ENCODE assay signal across 8 mouse cellular contexts in the genomic region with DNA sequence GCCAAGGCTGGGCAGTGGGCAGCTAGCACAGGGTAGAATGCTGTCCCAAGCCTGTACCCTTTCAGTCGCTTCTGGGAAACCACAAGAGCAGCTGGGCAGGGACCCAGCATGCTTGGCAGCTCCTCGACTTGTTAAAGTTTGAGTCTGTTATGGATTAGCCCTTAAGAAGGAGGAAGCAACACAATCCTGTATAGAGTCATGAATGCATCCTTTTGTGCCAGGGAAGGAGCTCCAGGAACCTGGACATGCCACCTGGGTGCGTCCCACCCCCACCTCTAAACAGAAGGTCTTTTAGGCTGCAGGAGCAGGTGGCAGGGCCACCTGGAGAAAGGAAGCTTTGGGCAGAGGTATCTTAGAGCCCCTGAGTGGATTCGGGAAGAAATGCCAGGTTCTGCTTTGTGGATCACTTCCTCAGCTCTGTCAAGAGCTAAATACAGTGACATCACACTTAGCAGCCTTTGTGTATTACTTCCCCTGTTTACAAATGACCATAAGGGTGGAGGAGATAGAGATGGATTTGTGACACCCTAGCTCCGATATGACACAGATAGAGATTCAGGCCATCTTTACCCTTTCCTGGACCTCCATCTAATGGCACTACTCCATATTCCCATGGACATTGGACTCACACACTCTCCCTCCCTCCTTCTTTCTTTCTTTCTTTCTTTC. TPM values are rescaled to one million over a fixed set of nuclear protein-coding genes. Genes with fewer than 3 reads are reported as not detected.
DNase-seq lines count a peak whose midpoint lies in the region; ATAC-seq and TF ChIP-seq lines count a peak whose summit lies in the region.

No protein-coding gene starts in this region.

- DNase-seq in kidney, postnatal 14 days: peak; percentile 17
- DNase-seq in brain, embryonic 14.5 days (ENCODE audit: low read depth): peak; percentile 23
- no peak for DNase-seq in spleen, postnatal 36 days (ENCODE audit: low spot score in 2 of 2)
- no peak for DNase-seq in ovary, postnatal 14 days (ENCODE audit: low spot score)

- no peak for TF ChIP-seq POLR2A in brain, embryonic 14.5 days (IDR thresholded peaks at IDR 0.05; ENCODE audit: borderline replicate concordance, extremely low read depth, insufficient read depth, insufficient read length, poor library complexity, severe bottlenecking)
- no peak for TF ChIP-seq POLR2A in embryonic fibroblast, embryonic 13.5 days (IDR thresholded peaks at IDR 0.05; ENCODE audit: low read depth, low read length)

- H3K27ac ChIP-seq in kidney, embryonic 14.5 days (ENCODE audit: low read depth, low read length): no peak overlapping the region; the same call in 1 of the 2 replicates
- H3K27ac ChIP-seq in embryonic fibroblast, embryonic 13.5 days (ENCODE audit: insufficient read depth, low read length): peak overlapping the region; percentile 4; the same call in 1 of the 2 replicates
- no peak overlapping the region for H3K27ac ChIP-seq in intestine, postnatal 0 days (ENCODE audit: low read depth, low read length)
- peak overlapping the region; percentile 54 for H3K27ac ChIP-seq in neural tube, embryonic 15.5 days (replicated peaks)

- H3K4me2 ChIP-seq in kidney, embryonic 14.5 days (replicated peaks; ENCODE audit: low read depth, low read length): no peak overlapping the region
- H3K4me2 ChIP-seq in intestine, postnatal 0 days (replicated peaks; ENCODE audit: low read depth): no peak overlapping the region
- H3K4me2 ChIP-seq in neural tube, embryonic 15.5 days: peak overlapping the region; percentile 1; the same call in 1 of the 2 replicates

- peaks cover 22% of the 10 kb centered on the region for H3K4me1 ChIP-seq in kidney, embryonic 14.5 days (ENCODE audit: control insufficient read depth, insufficient read depth, low read length)
- peaks cover 13% of the 10 kb centered on the region for H3K4me1 ChIP-seq in embryonic fibroblast, embryonic 13.5 days (ENCODE audit: control insufficient read depth, insufficient read depth, low read length)
- peaks cover 23% of the 10 kb centered on the region for H3K4me1 ChIP-seq in intestine, postnatal 0 days (replicated peaks; ENCODE audit: control insufficient read depth, insufficient read depth, low read length)
- H3K4me1 ChIP-seq in neural tube, embryonic 15.5 days: peaks cover 73% of the 10 kb centered on the region

- H3K4me3 ChIP-seq in kidney, embryonic 14.5 days (ENCODE audit: low read length): no peak overlapping the region
- H3K4me3 ChIP-seq in embryonic fibroblast, embryonic 13.5 days (ENCODE audit: insufficient read depth, low read length): no peak overlapping the region
- no peak overlapping the region for H3K4me3 ChIP-seq in intestine, postnatal 0 days (ENCODE audit: low read depth, low read length)
- no peak overlapping the region for H3K4me3 ChIP-seq in neural tube, embryonic 15.5 days (replicated peaks)

- ATAC-seq in kidney, embryonic 14.5 days (ENCODE audit: low FRiP score, low TSS enrichment): no peak
- ATAC-seq in intestine, postnatal 0 days: no peak
- no peak for ATAC-seq in neural tube, embryonic 15.5 days (ENCODE audit: low FRiP score)

- TF ChIP-seq CTCF in brain, embryonic 14.5 days (IDR thresholded peaks at IDR 0.05; ENCODE audit: borderline replicate concordance, extremely low read depth, insufficient read depth, insufficient read length): no peak
- no peak for TF ChIP-seq CTCF in embryonic fibroblast, embryonic 13.5 days (IDR thresholded peaks at IDR 0.05; ENCODE audit: borderline replicate concordance, insufficient read depth, low read length)
- TF ChIP-seq CTCF in intestine, postnatal 0 days (IDR thresholded peaks at IDR 0.05; ENCODE audit: low read depth): no peak

- WGBS in kidney, embryonic 14.5 days: 78% methylated on average over 5 of the region's 5 CpGs
- 59% methylated on average over 5 of the region's 5 CpGs for WGBS in intestine, postnatal 0 days
- WGBS in neural tube, embryonic 15.5 days: 75% methylated on average over 5 of the region's 5 CpGs

- H3K36me3 ChIP-seq in kidney, embryonic 14.5 days (ENCODE audit: control insufficient read depth, insufficient read depth, low read length): peaks cover 39% of the 10 kb centered on the region
- H3K36me3 ChIP-seq in intestine, postnatal 0 days (ENCODE audit: control insufficient read depth, insufficient read depth): peaks cover 15% of the 10 kb centered on the region
- peaks cover 25% of the 10 kb centered on the region for H3K36me3 ChIP-seq in neural tube, embryonic 15.5 days

- H3K9ac ChIP-seq in kidney, embryonic 14.5 days (ENCODE audit: low read depth, low read length): no peak overlapping the region
- peak overlapping the region; percentile 8; the same call in 1 of the 2 replicates for H3K9ac ChIP-seq in intestine, postnatal 0 days (ENCODE audit: low read depth, low read length)
- no peak overlapping the region for H3K9ac ChIP-seq in neural tube, embryonic 15.5 days (replicated peaks)

- H3K9me3 ChIP-seq in kidney, embryonic 14.5 days (ENCODE audit: control insufficient read depth, low read length): no peaks in the 10 kb centered on the region
- no peaks in the 10 kb centered on the region for H3K9me3 ChIP-seq in intestine, postnatal 0 days (ENCODE audit: control insufficient read depth)
- H3K9me3 ChIP-seq in neural tube, embryonic 15.5 days (replicated peaks): no peaks in the 10 kb centered on the region

- H3K27me3 ChIP-seq in kidney, embryonic 14.5 days (ENCODE audit: control insufficient read depth, insufficient read depth, low read length): no peaks in the 10 kb centered on the region
- no peaks in the 10 kb centered on the region for H3K27me3 ChIP-seq in intestine, postnatal 0 days (replicated peaks; ENCODE audit: control insufficient read depth, insufficient read depth, low read length)
- no peaks in the 10 kb centered on the region for H3K27me3 ChIP-seq in neural tube, embryonic 15.5 days (replicated peaks)

RNA-seq across cellular contexts. Expression of a gene that starts 6.8 kb away (rescaled TPM):
- 477 and 494 TPM in 2 replicates for polyA plus RNA-seq in kidney, embryonic 14.5 days (2014; fragmentation: Nextera tagmentation; extraction: Ambion mirVana)
- 210 and 278 TPM in 2 replicates for polyA plus RNA-seq in brain, embryonic 14.5 days (2012; rRNA removed)
- 684 and 894 TPM in 2 replicates for polyA plus RNA-seq in embryonic fibroblast, embryonic 13.5 days (2011; ENCODE audit: insufficient read length, low read depth, missing spikeins)
- polyA plus RNA-seq in intestine, postnatal 0 days (2015; fragmentation: Nextera tagmentation; extraction: Ambion mirVana): 212 and 216 TPM in 2 replicates
- 493 and 522 TPM in 2 replicates for polyA plus RNA-seq in neural tube, embryonic 15.5 days (2015; fragmentation: Nextera tagmentation; extraction: Ambion mirVana)

RNA-seq across cellular contexts. Expression of a gene that starts 9.7 kb away (rescaled TPM):
- polyA plus RNA-seq in kidney, embryonic 14.5 days (2014; fragmentation: Nextera tagmentation; extraction: Ambion mirVana): 74.4 and 95.1 TPM in 2 replicates
- 99.9 and 164 TPM in 2 replicates for polyA plus RNA-seq in brain, embryonic 14.5 days (2012; rRNA removed)
- polyA plus RNA-seq in embryonic fibroblast, embryonic 13.5 days (2011; ENCODE audit: insufficient read length, low read depth, missing spikeins): 35.9 and 38.8 TPM in 2 replicates
- polyA plus RNA-seq in intestine, postnatal 0 days (2015; fragmentation: Nextera tagmentation; extraction: Ambion mirVana): 32.8 and 34.0 TPM in 2 replicates
- polyA plus RNA-seq in neural tube, embryonic 15.5 days (2015; fragmentation: Nextera tagmentation; extraction: Ambion mirVana): 92.9 and 94.5 TPM in 2 replicates

RNA-seq across cellular contexts. Expression of a gene that starts 35.1 kb away (rescaled TPM):
- polyA plus RNA-seq in kidney, embryonic 14.5 days (2014; fragmentation: Nextera tagmentation; extraction: Ambion mirVana): 4.4 and 4.9 TPM in 2 replicates
- 2.8 and 3.1 TPM in 2 replicates for polyA plus RNA-seq in brain, embryonic 14.5 days (2012; rRNA removed)
- 0.47 TPM in 1 of 2 replicates, not detected in the other for polyA plus RNA-seq in embryonic fibroblast, embryonic 13.5 days (2011; ENCODE audit: insufficient read length, low read depth, missing spikeins)
- 0.97 and 1.3 TPM in 2 replicates for polyA plus RNA-seq in intestine, postnatal 0 days (2015; fragmentation: Nextera tagmentation; extraction: Ambion mirVana)
- polyA plus RNA-seq in neural tube, embryonic 15.5 days (2015; fragmentation: Nextera tagmentation; extraction: Ambion mirVana): 1.8 and 3.9 TPM in 2 replicates

RNA-seq across cellular contexts. Expression of a gene that starts 46.8 kb away (rescaled TPM):
- polyA plus RNA-seq in kidney, embryonic 14.5 days (2014; fragmentation: Nextera tagmentation; extraction: Ambion mirVana): 4.0 and 5.4 TPM in 2 replicates
- polyA plus RNA-seq in brain, embryonic 14.5 days (2012; rRNA removed): 0.95 and 1.2 TPM in 2 replicates
- polyA plus RNA-seq in embryonic fibroblast, embryonic 13.5 days (2011; ENCODE audit: insufficient read length, low read depth, missing spikeins): not detected in 2 replicates
- 10.5 and 13.8 TPM in 2 replicates for polyA plus RNA-seq in intestine, postnatal 0 days (2015; fragmentation: Nextera tagmentation; extraction: Ambion mirVana)
- polyA plus RNA-seq in neural tube, embryonic 15.5 days (2015; fragmentation: Nextera tagmentation; extraction: Ambion mirVana): 0.88 and 1.9 TPM in 2 replicates

RNA-seq across cellular contexts. Expression of a gene that starts 54.5 kb away (rescaled TPM):
- polyA plus RNA-seq in kidney, embryonic 14.5 days (2014; fragmentation: Nextera tagmentation; extraction: Ambion mirVana): 0.79 and 0.97 TPM in 2 replicates
- polyA plus RNA-seq in brain, embryonic 14.5 days (2012; rRNA removed): 0.16 and 0.42 TPM in 2 replicates
- not detected in 2 replicates for polyA plus RNA-seq in embryonic fibroblast, embryonic 13.5 days (2011; ENCODE audit: insufficient read length, low read depth, missing spikeins)
- 0.74 and 0.77 TPM in 2 replicates for polyA plus RNA-seq in intestine, postnatal 0 days (2015; fragmentation: Nextera tagmentation; extraction: Ambion mirVana)
- 0.51 and 1.4 TPM in 2 replicates for polyA plus RNA-seq in neural tube, embryonic 15.5 days (2015; fragmentation: Nextera tagmentation; extraction: Ambion mirVana)

Comparison
In these comparisons a context has a peak if more than half of its experiments do, and no peak if none do; other contexts are left out.
1. DNase-seq: peak in kidney, postnatal 14 days (single experiment) and brain, embryonic 14.5 days (single experiment); none in spleen, postnatal 36 days (0 of 2) and ovary, postnatal 14 days (single experiment).
2. H3K27ac ChIP-seq: peak in embryonic fibroblast, embryonic 13.5 days (single experiment) and neural tube, embryonic 15.5 days (single experiment); none in kidney, embryonic 14.5 days (single experiment) and intestine, postnatal 0 days (single experiment).